Mouse (Mus musculus) heart, adult 18-20 months (tissue): ENCODE measurements around the gene 9230113P08Rik. TPM values are rescaled to one million over a fixed set of nuclear protein-coding genes. Genes with fewer than 3 reads are reported as not detected.
"Not testable (repeated sequence)": the region's sequence is repeated elsewhere in the genome, so short reads cannot be mapped to it uniquely, and the experiment has no call there.

Experiments
- DNase-seq, 2 experiments: peaks; one replicate each; pipeline ENCODE4 v3.0.0; 2021 to 2022; ENCODE audit warnings: mixed read lengths in 1 of 2
- long read RNA-seq, 2 experiments: library from polyadenylated mRNA; stranded (forward); transcript quantifications; one replicate each; pipeline ENCODE4 v2.0.0; 2021
- total RNA-seq, 2 experiments: library from RNA; stranded (reverse); gene quantifications; 2 replicates each; pipeline ENCODE4 v1.2.3; 2021

9230113P08Rik gene
- not detected for total RNA-seq
- long read RNA-seq, experiment 1: 0 reads
- long read RNA-seq, experiment 2: 0 reads

DNA sequence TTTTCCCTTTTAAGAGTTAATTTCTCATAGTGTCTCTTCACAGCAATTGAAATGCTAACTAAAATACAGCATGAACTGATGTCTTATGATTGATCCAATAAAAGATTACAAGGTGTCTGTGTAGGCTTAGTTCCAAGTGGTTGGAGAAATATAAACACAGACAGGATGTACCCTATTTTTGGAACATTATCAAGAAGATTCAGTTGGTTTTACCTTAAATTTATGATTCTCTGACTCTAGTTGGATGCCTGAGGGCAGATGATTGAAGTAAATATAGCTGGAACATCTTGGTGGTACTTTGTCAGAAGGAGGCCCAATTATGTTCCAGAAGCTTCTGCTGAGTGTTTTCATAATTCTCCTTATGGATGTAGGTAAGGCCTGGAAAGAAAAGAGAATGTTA lies at the start of gene 9230113P08Rik:
TSS of gene 9230113P08Rik (plus strand) at position 301 of the 400 bp plus-strand sequence.
- not testable (repeated sequence) for DNase-seq

DNA sequence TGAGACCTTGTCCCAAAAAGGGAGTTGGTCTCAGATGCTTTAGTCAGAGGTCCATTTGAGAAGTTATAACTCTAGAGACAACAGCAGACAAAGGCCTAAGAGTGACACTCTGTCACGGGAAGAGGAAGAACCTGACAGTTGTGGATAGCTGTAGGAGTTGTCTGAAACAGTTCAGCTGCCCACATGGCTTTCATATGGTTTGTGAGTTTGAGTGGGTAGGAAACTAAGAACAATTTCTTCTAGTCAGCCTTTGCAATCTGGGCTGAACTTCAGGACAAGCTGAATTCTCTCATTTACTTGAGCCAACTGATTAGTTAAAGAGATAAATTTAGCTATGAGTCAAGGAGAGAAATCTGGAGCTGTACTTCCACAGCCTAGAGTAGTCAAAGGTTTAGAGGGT lies 15.1 kb upstream of the 9230113P08Rik start:
- not testable (repeated sequence) for DNase-seq

DNA sequence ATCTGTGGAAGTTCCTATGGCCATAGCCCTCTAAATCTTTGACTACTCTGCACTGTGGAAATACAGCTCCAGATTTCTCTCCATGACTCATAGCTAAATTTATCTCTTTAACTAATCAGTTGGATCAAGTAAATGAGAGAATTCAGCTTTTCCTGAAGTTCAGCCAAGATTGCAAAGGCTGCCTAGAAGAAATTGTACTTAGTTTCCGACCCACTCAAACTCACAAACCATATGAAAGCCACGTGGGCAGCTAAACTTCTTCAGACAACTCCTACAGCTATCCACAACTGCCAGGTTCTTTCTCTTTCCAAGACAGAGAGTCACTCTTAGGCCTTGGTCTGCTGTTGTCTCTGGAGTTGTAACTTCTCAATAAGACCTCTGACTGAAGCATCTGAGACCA lies 3.7 kb upstream of the 9230113P08Rik start:
- no peak for DNase-seq

DNA sequence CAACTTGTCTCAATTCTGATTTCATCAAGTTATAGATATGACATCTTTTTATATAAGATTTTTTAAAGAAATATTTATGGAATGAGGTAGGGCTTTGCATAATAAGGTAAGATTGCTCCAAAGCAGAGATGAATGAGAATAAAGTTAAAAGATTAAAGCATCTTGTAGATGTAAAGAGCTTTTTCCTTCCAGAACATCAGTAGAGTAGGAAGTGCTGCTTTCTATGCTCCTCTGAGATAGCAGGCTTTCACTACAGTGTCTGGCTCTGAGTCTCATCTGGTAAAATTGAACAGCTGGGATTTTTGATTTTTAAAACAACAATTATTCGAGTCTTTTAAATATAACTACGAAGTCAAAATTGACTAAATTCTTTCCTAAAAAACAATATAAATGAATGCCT lies 22.6 kb downstream of the 9230113P08Rik start:
- DNase-seq: no peak

Other genes starting within 250 kb of the 9230113P08Rik start
- not detected for gene Pate1, start 221.0 kb upstream of the 9230113P08Rik start, total RNA-seq
- not detected for gene Gm17677, start 167.4 kb upstream of the 9230113P08Rik start, total RNA-seq
- not detected for gene Gm17727, start 130.3 kb upstream of the 9230113P08Rik start, total RNA-seq
- not detected for gene Gm27235, start 118.3 kb upstream of the 9230113P08Rik start, total RNA-seq
- not detected for gene D730048I06Rik, start 118.3 kb upstream of the 9230113P08Rik start, total RNA-seq
- not detected for gene 9230110F15Rik, start 64.3 kb upstream of the 9230113P08Rik start, total RNA-seq
- not detected for gene Gm5916, start 220.4 kb downstream of the 9230113P08Rik start, total RNA-seq